Mouse (Mus musculus): Measurements from ENCODE around the gene Rad51b.

GRCm38 (mm10) chr12:79499809-79500208 is 202.7 kb downstream of the Rad51b start:
- no peak for TF ChIP-seq CTCF (conservative IDR thresholded peaks at IDR 0.05; ENCODE audit: low read length)
- no peak for TF ChIP-seq NANOG (IDR thresholded peaks at IDR 0.05; ENCODE audit: borderline replicate concordance, low read length)
- no peak for TF ChIP-seq POU5F1 (IDR thresholded peaks at IDR 0.05; ENCODE audit: borderline replicate concordance, low read length)

Measured in E14TG2a.4 (cell line).